Mouse (Mus musculus) adrenal gland (tissue): ENCODE measurements around the gene Rufy4.

ENCODE experiments used
- intact Hi-C: fragments of 180-260 bp; cut with DNase I; formaldehyde crosslinking; loops from one replicate; pipeline ENCODE4 v1.15.1; 2025
- long read RNA-seq, 2 experiments: library from polyadenylated mRNA; unstranded; transcript quantifications; one replicate each; pipeline ENCODE4 v2.0.0; 2020; ENCODE audit warnings: borderline replicate concordance in 1 of 2; ENCODE audit not compliant: insufficient replicate concordance in 1 of 2

The Rufy4 gene
- long read RNA-seq, experiment 1 = 0 reads
- long read RNA-seq, experiment 2, partial matches to known transcripts = 0 of 3 reads
- long read RNA-seq, experiment 2, other reads (novel, unspliced or antisense) = 3 of 3 reads

- intact Hi-C loops = loop anchor here (2.0 to 5.0 kb wide), 3 partner anchors 38 to 222 kb away; no protein-coding TSS in a partner anchor
These were observed at the start of gene Rufy4 for GRCm38 (mm10) chr1:74124991-74125552. Rufy4 (plus strand) TSS chr1:74125541.

- intact Hi-C loops = loop anchor here (5.0 kb wide), 2 partner anchors 39 to 84 kb away; no protein-coding TSS in a partner anchor
These were observed 49.1 kb upstream of the Rufy4 start for GRCm38 (mm10) chr1:74076230-74076629.

- intact Hi-C loops = loop anchor here (5.0 kb wide), 2 partner anchors 40 to 85 kb away; no protein-coding TSS in a partner anchor
These were observed 48.0 kb upstream of the Rufy4 start for GRCm38 (mm10) chr1:74077353-74077752.

- intact Hi-C loops = no loop called here
These were observed 43.8 kb upstream of the Rufy4 start for GRCm38 (mm10) chr1:74081573-74081989.

- intact Hi-C loops = loop anchor here (2.0 kb wide), 1 partner anchor 180 kb away; no protein-coding TSS in a partner anchor
These were observed 42.4 kb upstream of the Rufy4 start for GRCm38 (mm10) chr1:74082841-74083463.

GRCm38 (mm10) chr1:74084065-74084705 is 41.2 kb upstream of the Rufy4 start:
- intact Hi-C loops = no loop called here

- intact Hi-C loops = loop anchor here (5.0 kb wide), 1 partner anchor 38 kb away; the partner anchor contains the start of gene Tns1
These were observed 40.6 kb upstream of the Rufy4 start for GRCm38 (mm10) chr1:74084752-74085151.

GRCm38 (mm10) chr1:74085566-74085965 is 39.8 kb upstream of the Rufy4 start:
- intact Hi-C loops = loop anchor here (5.0 kb wide), 1 partner anchor 37 kb away; the partner anchor contains the start of gene Tns1

GRCm38 (mm10) chr1:74088569-74088968 is 36.8 kb upstream of the Rufy4 start:
- intact Hi-C loops = loop anchor here (5.0 kb wide), 1 partner anchor 34 kb away; the partner anchor contains the start of gene Tns1

GRCm38 (mm10) chr1:74090329-74090728 is 35.0 kb upstream of the Rufy4 start:
- intact Hi-C loops = no loop called here

- intact Hi-C loops = no loop called here
These were observed 34.2 kb upstream of the Rufy4 start for GRCm38 (mm10) chr1:74091138-74091537.

GRCm38 (mm10) chr1:74091611-74092224 is 33.6 kb upstream of the Rufy4 start:
- intact Hi-C loops = no loop called here

GRCm38 (mm10) chr1:74092242-74092641 is 33.1 kb upstream of the Rufy4 start:
- intact Hi-C loops = no loop called here

- intact Hi-C loops = no loop called here
These were observed 31.9 kb upstream of the Rufy4 start for GRCm38 (mm10) chr1:74093447-74093846.

GRCm38 (mm10) chr1:74094497-74095270 is 30.7 kb upstream of the Rufy4 start:
- intact Hi-C loops = no loop called here

- intact Hi-C loops = no loop called here
These were observed 30.0 kb upstream of the Rufy4 start for GRCm38 (mm10) chr1:74095296-74095695.

GRCm38 (mm10) chr1:74095728-74096127 is 29.6 kb upstream of the Rufy4 start:
- intact Hi-C loops = no loop called here

GRCm38 (mm10) chr1:74098004-74099000 is 27.0 kb upstream of the Rufy4 start:
- intact Hi-C loops = no loop called here

- intact Hi-C loops = no loop called here
These were observed 26.3 kb upstream of the Rufy4 start for GRCm38 (mm10) chr1:74099001-74099435.
